Mouse (Mus musculus): Measurements from ENCODE around the gene Snrnp27. TPM values are rescaled to one million over a fixed set of nuclear protein-coding genes. Genes with fewer than 3 reads are reported as not detected.
A peak's percentile ranks its signal among the peaks of the same experiment; 100 is the strongest.

Snrnp27 gene
- polyA plus RNA-seq, 1 experiment from 2014 or later: 108 TPM

DNA sequence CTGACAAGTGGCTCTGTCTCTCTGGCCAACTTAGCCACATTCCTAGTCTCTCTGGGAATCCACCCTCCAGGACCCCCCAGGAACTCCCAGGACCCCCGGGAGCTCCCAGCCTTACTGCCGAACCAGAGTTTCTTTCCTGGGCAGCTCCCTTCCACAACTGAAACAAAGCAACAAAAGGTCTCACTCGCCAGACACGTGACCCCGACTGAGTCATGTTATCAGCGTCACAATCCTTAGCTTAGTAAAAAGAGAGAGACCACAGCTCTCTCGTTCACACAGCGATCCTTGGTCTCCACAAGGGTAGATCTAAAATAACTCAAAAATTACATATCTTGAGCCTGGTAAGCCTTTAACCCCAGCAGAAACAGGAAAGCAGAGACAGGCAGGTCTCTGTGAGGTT lies 42.6 kb downstream of the Snrnp27 start:
- Histone ChIP-seq H3K4me3 (ENCODE audit: low read depth, low read length) (no peak overlapping the region), H3K27ac (ENCODE audit: low read depth) (no peak overlapping the region), H3K27me3 (ENCODE audit: insufficient read depth, low read length) (no peaks in the 10 kb centered on the region), H3K36me3 (ENCODE audit: insufficient read depth) (no peaks in the 10 kb centered on the region), H3K9me3 (ENCODE audit: low read depth, low read length) (no peaks in the 10 kb centered on the region), H3K4me2 (no peak overlapping the region), H3K9ac (no peak overlapping the region), H3K4me1 (ENCODE audit: insufficient read depth) (no peaks in the 10 kb centered on the region)
- ATAC-seq (ENCODE audit: insufficient read depth) (no peak), DNase-seq (no peak)
- no peak for TF ChIP-seq CTCF (IDR thresholded peaks at IDR 0.05; ENCODE audit: low read depth)
- WGBS: 61% methylated on average over 8 of the region's 8 CpGs

DNA sequence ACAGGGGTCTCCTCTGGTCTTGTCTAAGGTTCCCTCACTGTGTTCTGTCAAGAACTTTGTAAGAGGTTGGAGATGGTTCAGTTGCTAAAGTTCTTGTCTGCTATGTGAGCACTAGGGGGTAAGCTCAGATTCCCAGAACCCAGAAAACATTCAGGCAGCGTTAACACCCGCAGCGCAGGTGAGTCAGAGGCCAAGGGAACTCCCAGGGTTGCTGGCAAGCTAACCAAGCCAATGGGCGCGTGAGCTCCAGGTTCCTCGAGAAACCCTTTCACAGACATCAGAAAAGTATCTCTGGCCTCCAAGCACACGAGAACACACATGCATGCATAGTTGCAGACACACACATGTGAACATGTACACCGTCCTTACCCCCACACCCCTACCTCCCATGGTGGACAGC lies 43.5 kb downstream of the Snrnp27 start:
- Histone ChIP-seq H3K36me3 (ENCODE audit: insufficient read depth) (no peaks in the 10 kb centered on the region), H3K4me2 (no peak overlapping the region), H3K27me3 (ENCODE audit: insufficient read depth, low read length) (no peaks in the 10 kb centered on the region), H3K9me3 (ENCODE audit: low read depth, low read length) (no peaks in the 10 kb centered on the region), H3K4me3 (ENCODE audit: low read depth, low read length) (no peak overlapping the region), H3K27ac (ENCODE audit: low read depth) (no peak overlapping the region), H3K9ac (no peak overlapping the region), H3K4me1 (ENCODE audit: insufficient read depth) (no peaks in the 10 kb centered on the region)
- TF ChIP-seq CTCF (IDR thresholded peaks at IDR 0.05; ENCODE audit: low read depth): no peak
- ATAC-seq (ENCODE audit: insufficient read depth) (no peak), DNase-seq (no peak)
- WGBS: 82% methylated on average over 8 of the region's 8 CpGs

DNA sequence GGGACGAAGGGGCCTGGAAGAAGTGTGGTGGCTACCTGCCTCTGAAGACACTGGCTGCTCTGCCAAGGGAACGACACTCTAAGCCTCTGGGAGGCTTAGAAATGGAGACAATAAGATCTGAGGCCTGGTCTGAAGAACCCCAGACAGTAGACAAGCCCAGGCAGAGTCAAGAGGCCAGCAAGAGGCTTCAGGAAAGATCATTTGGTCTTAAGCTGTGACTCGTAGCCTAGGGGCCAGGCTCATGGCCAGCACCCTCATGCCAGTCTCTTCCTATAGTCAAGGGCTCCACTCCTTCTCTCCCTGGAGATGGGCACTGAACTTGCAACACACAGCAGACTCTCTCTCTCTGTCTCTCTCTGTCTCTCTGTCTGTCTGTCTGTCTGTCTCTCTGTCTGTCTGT lies 44.2 kb downstream of the Snrnp27 start:
- no peak for TF ChIP-seq CTCF (IDR thresholded peaks at IDR 0.05; ENCODE audit: low read depth)
- H3K4me2 ChIP-seq: no peak overlapping the region
- WGBS: 75% methylated on average over 3 of the region's 3 CpGs
- no peak overlapping the region for H3K4me3 ChIP-seq (ENCODE audit: low read depth, low read length)
- ATAC-seq (ENCODE audit: insufficient read depth) (no peak), DNase-seq (no peak)
- peak overlapping the region; percentile 24; the same call in 1 of the 2 replicates for H3K27ac ChIP-seq (ENCODE audit: low read depth)
- no peak overlapping the region for H3K9ac ChIP-seq
- no peaks in the 10 kb centered on the region for H3K27me3 ChIP-seq (ENCODE audit: insufficient read depth, low read length)
- no peaks in the 10 kb centered on the region for H3K9me3 ChIP-seq (ENCODE audit: low read depth, low read length)
- no peaks in the 10 kb centered on the region for H3K4me1 ChIP-seq (ENCODE audit: insufficient read depth)
- no peaks in the 10 kb centered on the region for H3K36me3 ChIP-seq (ENCODE audit: insufficient read depth)

DNA sequence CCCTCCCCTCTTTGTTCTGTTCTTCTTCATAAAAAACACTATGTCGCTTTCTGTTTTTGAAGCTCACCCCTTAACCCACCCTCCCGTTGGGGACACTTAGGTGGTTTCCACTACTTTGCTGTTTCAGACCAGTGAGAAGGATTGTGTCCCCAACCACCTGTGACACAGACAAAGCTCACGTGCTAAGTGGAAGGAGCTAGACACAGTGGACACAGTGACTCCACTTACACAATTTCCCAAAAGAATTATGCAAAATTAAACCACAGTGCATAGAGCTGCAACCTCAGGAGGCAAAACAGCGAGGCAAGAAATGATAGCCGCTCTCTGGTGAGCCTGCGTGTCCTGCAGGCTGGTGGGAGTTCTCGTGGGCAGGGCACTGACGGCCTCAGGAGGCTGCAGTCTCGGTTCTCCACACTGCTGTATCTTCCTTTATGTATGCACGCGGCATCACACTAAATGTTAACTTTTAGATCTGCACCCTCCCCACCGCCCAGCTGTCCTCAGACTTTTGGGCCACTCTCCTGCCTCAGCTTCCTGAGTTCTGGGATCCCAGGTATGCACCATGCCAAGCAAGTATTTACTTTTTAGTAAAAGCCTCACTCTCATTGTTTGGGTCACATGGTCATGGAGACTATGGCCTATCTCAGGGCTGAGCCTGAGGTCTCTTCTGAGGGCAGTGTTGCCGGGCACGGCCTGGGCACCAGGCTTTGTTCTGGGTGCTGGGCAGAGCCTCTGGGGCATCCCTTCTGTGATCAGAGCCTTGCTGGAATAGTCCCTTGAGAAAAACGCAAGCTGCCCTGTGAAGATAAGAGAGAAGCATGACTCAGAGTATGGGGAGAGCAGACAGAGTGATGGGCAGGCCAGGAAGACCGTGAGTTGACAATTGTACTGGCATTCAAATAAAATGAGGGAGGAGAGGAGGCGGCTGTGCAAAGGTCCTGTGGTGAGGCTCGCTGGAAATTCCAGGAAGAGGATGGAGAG lies 44.9 kb downstream of the Snrnp27 start:
- peak; percentile 59 for ATAC-seq (ENCODE audit: insufficient read depth)
- TF ChIP-seq CTCF (IDR thresholded peaks at IDR 0.05; ENCODE audit: low read depth): no peak
- no peaks in the 10 kb centered on the region for H3K4me1 ChIP-seq (ENCODE audit: insufficient read depth)
- no peak overlapping the region for H3K4me3 ChIP-seq (ENCODE audit: low read depth, low read length)
- no peak overlapping the region for H3K4me2 ChIP-seq
- H3K9me3 ChIP-seq (ENCODE audit: low read depth, low read length): no peaks in the 10 kb centered on the region
- 78% methylated on average over 18 of the region's 18 CpGs for WGBS
- H3K36me3 ChIP-seq (ENCODE audit: insufficient read depth): no peaks in the 10 kb centered on the region
- DNase-seq: no peak
- no peaks in the 10 kb centered on the region for H3K27me3 ChIP-seq (ENCODE audit: insufficient read depth, low read length)
- H3K27ac ChIP-seq (ENCODE audit: low read depth): peak overlapping the region; percentile 42; the same call in 1 of the 2 replicates
- no peak overlapping the region for H3K9ac ChIP-seq

DNA sequence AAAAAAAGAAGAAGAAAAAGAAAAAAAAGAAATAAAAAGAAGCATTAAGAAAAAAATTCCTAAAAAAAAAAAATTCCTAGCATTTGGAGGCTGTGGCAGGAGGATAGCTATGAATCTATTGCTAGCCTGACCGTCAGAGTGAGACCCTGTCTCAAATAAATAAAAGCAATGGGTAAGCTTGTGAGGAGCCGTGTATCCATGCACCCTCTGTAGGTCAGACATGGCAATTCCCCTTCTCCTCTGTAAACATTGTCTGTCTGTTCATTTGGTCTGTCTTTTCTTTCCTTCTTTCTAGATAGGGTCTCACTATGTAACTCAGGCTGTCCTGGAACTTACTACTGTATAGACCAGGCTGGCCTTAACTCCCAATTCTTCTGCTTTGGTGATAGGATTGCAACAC lies 45.9 kb downstream of the Snrnp27 start:
- H3K9me3 ChIP-seq (ENCODE audit: low read depth, low read length): no peaks in the 10 kb centered on the region
- TF ChIP-seq CTCF (IDR thresholded peaks at IDR 0.05; ENCODE audit: low read depth): peak; percentile 62
- no peak overlapping the region for H3K4me3 ChIP-seq (ENCODE audit: low read depth, low read length)
- no peaks in the 10 kb centered on the region for H3K4me1 ChIP-seq (ENCODE audit: insufficient read depth)
- H3K4me2 ChIP-seq: no peak overlapping the region
- H3K27me3 ChIP-seq (ENCODE audit: insufficient read depth, low read length): no peaks in the 10 kb centered on the region
- no peak overlapping the region for H3K9ac ChIP-seq
- ATAC-seq (ENCODE audit: insufficient read depth) (no peak; the same call in 1 of the 2 replicates), DNase-seq (peak; percentile 41)
- no peak overlapping the region for H3K27ac ChIP-seq (ENCODE audit: low read depth)
- 17% methylated on average over 2 of the region's 2 CpGs for WGBS
- no peaks in the 10 kb centered on the region for H3K36me3 ChIP-seq (ENCODE audit: insufficient read depth)

DNA sequence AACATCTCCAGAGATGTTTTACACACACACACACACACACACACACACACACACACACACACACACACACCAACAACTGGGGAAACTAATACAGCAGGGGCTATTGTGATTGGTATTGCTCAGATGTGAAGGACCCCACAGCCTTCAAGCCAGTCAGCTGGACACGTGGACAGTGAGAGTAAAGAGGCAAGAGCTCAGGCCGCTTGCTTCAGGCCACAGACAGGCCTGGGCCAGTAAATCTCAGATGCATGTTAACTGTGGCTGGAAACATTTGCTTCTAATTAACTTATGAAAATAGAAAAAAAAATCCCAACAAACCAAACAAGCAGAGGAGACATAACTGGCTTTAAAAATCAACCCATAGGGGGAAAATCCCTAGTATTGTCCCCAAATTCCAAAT lies 46.5 kb downstream of the Snrnp27 start:
- 0 out of 2 replicates have a peak overlapping the region, but pooled peaks have one; percentile 18 for H3K27ac ChIP-seq (ENCODE audit: low read depth)
- H3K4me1 ChIP-seq (ENCODE audit: insufficient read depth): no peaks in the 10 kb centered on the region
- no peak for TF ChIP-seq CTCF (IDR thresholded peaks at IDR 0.05; ENCODE audit: low read depth)
- WGBS: 75% methylated on average over 2 of the region's 2 CpGs
- H3K9ac ChIP-seq: no peak overlapping the region
- DNase-seq: no peak
- no peaks in the 10 kb centered on the region for H3K36me3 ChIP-seq (ENCODE audit: insufficient read depth)
- no peak for ATAC-seq (ENCODE audit: insufficient read depth)
- no peak overlapping the region for H3K4me2 ChIP-seq
- no peaks in the 10 kb centered on the region for H3K27me3 ChIP-seq (ENCODE audit: insufficient read depth, low read length)
- H3K9me3 ChIP-seq (ENCODE audit: low read depth, low read length): no peaks in the 10 kb centered on the region
- H3K4me3 ChIP-seq (ENCODE audit: low read depth, low read length): no peak overlapping the region

DNA sequence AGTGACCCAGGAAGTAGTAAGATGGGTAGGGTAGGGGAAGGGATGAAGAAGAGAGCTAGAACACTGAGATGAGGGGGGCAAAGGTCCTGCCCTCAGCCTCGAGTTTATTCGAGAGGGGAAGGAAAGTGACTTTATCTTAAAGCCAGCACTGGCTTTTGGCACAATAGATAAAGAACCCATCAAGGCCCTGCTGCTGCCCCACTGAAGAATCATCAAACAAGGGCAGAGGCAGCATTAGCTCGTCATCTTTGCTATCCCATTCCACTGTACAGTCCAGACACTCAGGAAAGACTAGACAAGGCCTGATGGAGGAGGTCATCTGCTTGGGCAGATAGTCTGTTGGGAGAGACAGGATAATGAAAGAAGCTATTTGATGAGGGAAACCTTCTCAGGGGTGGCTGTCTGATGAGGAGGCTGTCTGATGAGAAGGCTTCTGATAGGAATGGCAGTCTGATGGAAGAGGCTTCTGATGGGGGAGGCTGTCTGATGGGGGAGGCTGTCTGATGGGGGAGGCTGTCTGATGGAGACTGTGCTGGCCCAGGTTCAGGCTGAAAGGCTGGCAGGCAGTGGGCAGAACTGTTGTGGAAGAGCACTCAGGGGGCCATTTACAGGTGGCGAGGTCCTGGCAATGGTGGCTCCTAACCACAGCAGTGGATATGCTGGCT lies 47.0 kb downstream of the Snrnp27 start:
- 36% methylated on average over 4 of the region's 4 CpGs for WGBS
- no peaks in the 10 kb centered on the region for H3K4me1 ChIP-seq (ENCODE audit: insufficient read depth)
- 0 out of 2 replicates have a peak overlapping the region, but pooled peaks have one; percentile 18 for H3K27ac ChIP-seq (ENCODE audit: low read depth)
- no peak for DNase-seq
- no peak overlapping the region for H3K4me3 ChIP-seq (ENCODE audit: low read depth, low read length)
- no peak overlapping the region for H3K4me2 ChIP-seq
- no peaks in the 10 kb centered on the region for H3K9me3 ChIP-seq (ENCODE audit: low read depth, low read length)
- ATAC-seq (ENCODE audit: insufficient read depth): no peak
- H3K36me3 ChIP-seq (ENCODE audit: insufficient read depth): no peaks in the 10 kb centered on the region
- no peak overlapping the region for H3K9ac ChIP-seq
- TF ChIP-seq CTCF (IDR thresholded peaks at IDR 0.05; ENCODE audit: low read depth): no peak
- H3K27me3 ChIP-seq (ENCODE audit: insufficient read depth, low read length): no peaks in the 10 kb centered on the region
